Mouse (Mus musculus): ENCODE measurements around the gene Zfp740.
"Not testable (repeated sequence)": the region's sequence is repeated elsewhere in the genome, so short reads cannot be mapped to it uniquely, and the experiment has no call there.

Gene Zfp740

DNA sequence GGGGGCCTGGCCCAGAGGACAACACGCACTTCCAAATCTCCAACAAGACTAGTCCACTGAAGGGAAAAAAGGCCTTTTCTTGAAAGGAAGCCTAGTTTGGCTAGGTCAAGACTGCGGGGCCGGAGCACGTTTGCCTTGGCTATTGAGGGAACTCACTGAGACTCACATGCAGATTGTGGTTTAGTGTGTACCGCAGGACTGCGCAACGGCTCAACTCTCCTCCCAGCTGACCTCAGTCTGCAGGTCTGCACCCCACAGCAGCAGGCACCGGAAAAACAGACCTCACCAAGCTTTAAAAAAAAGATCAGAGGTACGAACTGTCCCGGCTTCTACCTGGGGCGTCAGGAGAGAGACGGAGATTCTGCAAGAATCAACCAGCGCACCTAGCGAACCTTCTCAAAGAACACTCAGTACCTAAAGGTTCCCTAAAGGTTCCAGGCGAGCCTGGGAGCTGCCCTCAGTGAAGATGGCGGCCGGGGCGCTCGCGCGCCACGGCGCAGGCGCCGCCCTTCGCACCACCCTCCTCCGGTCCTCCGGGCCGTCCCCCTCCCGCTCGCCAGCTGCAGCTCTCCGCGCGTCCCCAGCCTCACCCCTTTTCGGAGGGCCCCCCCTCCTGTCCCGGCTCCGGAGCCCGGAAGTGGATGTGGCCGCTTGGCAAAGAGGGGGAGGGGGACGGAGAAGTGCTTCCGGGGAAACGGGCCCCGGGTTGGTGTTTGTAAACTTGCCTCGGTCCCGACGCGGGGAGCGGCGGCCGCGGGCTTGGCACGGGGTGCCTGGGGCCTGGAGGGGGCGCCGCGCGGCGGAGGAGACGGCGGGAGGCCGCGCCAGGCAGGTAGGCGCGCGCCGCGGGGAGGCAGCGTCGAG is at the start of gene Zfp740:
Gene Zfp740, plus strand, starts transcription at position 279 of the 864 bp plus-strand sequence.
- in situ Hi-C loops (cut with MboI, MseI): loop anchor here in 1 of 2 experiments (10.0 kb wide), 1 partner anchor 1448 kb away; no protein-coding TSS in a partner anchor

DNA sequence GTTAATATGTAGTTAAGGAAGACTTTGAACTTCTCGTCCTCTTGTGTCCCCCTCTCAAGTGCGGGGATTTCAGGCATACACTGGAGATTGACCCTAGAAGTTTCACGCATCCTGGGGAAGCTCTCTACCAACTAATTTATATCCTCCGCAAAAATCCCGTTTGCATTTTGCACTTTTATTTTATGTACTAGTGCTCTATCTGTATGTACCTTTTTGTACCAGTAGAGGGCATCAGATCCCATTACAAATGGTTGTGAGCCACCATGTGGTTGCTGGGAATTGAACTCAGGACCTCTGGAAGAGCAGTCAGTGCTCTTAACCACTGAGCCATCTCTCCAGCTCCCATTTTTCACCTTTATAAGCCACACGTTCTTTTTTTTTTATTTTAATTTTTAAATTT is 48.0 kb upstream of the Zfp740 start:
- in situ Hi-C loops (cut with MboI, MseI): not testable (repeated sequence)

GRCm38 (mm10) chr15:102156836-102157235 is 46.2 kb upstream of the Zfp740 start:
- in situ Hi-C loops (cut with MboI, MseI): no loop called here

- in situ Hi-C loops (cut with MboI, MseI): no loop called here
Observed at GRCm38 (mm10) chr15:102160415-102161060, 42.5 kb upstream of the Zfp740 start.

GRCm38 (mm10) chr15:102163900-102164693 is 39.0 kb upstream of the Zfp740 start:
- in situ Hi-C loops (cut with MboI, MseI): no loop called here

GRCm38 (mm10) chr15:102165468-102166100 is 37.5 kb upstream of the Zfp740 start:
- in situ Hi-C loops (cut with MboI, MseI): no loop called here

- in situ Hi-C loops (cut with MboI, MseI): no loop called here
Observed at GRCm38 (mm10) chr15:102167620-102168021, 35.4 kb upstream of the Zfp740 start.

- in situ Hi-C loops (cut with MboI, MseI): no loop called here
Observed at GRCm38 (mm10) chr15:102169064-102169463, 34.0 kb upstream of the Zfp740 start.

DNA sequence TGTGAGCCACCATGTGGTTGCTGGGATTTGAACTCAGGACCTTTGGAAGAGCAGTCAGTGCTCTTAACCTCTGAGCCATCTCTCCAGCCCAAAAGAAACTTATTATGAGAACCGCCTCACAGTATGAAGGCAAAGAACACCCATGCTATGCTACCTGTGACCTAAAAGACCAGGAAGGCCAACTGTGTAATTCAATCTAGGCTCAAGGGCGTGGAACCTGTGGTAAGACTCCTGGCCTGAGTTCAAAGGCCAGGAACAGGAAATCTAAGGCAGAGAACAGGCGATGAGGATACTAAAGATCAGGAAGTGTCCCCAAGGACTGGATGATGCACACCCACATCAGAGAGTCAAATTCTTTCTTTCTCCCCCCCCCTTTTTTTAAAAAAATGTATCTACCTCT is 29.5 kb upstream of the Zfp740 start:
- in situ Hi-C loops (cut with MboI, MseI): no loop called here

DNA sequence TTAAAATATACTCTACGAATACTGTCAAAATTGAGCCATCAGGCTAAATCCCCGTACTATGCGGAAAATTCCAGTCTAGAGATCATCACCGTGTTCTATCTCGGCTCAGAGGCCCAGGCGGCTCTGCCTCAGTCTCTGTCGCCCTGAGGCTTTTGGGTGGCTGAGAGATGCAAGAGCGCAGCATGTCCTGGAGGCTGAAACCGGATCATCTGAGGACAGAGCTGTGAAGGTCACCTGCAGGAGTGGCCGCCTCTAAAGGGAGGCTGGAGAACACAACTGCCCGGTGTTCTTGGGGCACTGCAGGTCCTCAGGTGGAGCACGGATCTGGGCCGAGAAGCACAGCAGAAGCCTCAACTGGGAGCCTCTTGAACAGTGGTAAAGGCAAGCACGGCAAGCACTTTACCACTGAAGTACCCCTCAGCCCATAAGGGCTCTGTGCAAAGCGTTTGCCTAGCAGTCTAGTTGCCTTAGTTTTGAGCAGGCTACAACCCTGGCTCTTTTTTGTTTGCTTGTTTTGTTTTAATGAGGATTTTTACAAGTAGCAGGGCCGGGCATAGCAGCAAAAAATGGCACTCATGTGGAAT is 27.2 kb upstream of the Zfp740 start:
- in situ Hi-C loops (cut with MboI, MseI): no loop called here

GRCm38 (mm10) chr15:102176571-102177316 is 26.3 kb upstream of the Zfp740 start:
- in situ Hi-C loops (cut with MboI, MseI): no loop called here

DNA sequence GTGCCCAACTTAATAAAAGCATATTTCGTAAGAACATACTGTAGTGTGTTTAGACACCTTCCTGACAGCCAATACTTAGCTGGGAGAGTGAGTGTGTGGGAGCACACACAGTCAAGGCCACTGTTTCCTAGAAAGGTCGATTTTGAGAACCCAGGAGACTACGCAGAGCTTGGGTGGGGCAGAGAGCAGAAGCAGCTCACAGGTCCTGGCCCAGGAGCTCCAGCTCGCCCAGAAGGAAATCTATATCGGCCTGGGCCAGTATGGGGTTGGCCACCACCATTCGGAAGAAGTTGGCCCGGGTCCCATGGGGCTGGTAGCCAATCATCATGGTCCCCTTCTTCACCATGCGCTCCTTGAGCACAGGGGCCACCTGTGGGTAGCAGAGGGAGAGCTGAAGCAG is 25.6 kb upstream of the Zfp740 start:
- in situ Hi-C loops (cut with MboI, MseI): no loop called here

GRCm38 (mm10) chr15:102178279-102178678 is 24.8 kb upstream of the Zfp740 start:
- in situ Hi-C loops (cut with MboI, MseI): no loop called here

- in situ Hi-C loops (cut with MboI, MseI): no loop called here
Observed at GRCm38 (mm10) chr15:102179106-102179505, 23.9 kb upstream of the Zfp740 start.

- in situ Hi-C loops (cut with MboI, MseI): no loop called here
Observed at GRCm38 (mm10) chr15:102179924-102180323, 23.1 kb upstream of the Zfp740 start.

DNA sequence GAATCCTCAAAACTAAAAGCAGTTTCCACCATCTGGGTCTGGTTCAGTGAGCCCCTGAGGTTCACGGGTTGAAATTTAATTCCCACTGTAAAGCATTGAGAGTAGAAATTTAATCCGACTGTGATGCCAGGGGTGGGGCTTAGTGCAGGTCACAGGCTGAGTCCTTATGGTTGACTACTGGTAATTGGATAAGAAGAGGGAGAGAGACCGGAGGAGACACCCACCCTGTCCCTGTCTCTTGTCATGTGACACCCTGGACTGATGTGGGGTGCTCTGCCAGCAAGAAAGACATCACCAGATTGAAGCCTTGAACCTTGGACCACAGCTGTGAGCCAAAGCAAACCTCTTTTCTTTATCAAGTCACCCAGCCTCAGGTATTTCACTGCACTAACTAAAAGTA is 20.0 kb upstream of the Zfp740 start:
- in situ Hi-C loops (cut with MboI, MseI): no loop called here

- in situ Hi-C loops (cut with MboI, MseI): no loop called here
Observed at GRCm38 (mm10) chr15:102186239-102186638, 16.8 kb upstream of the Zfp740 start.

DNA sequence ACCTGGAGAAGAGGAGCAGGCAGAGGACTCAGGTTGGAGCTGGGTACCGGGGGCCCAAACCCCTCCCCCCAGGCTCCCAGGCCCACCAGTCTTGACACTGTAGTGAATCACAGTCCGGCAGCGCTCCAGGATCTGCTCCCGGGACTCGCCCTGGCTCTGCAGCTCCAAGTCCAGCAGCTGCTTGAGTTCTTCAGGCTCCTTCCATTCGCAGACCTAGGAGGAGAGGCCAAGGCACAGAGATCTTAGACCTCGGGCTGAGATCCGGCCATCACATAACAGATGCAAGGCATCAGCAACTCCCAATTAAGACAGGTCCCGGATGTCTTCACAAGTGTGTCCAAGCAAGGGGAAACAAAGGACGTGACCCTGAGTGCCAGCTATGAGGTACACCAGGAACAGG is 15.0 kb upstream of the Zfp740 start:
- in situ Hi-C loops (cut with MboI, MseI): no loop called here

DNA sequence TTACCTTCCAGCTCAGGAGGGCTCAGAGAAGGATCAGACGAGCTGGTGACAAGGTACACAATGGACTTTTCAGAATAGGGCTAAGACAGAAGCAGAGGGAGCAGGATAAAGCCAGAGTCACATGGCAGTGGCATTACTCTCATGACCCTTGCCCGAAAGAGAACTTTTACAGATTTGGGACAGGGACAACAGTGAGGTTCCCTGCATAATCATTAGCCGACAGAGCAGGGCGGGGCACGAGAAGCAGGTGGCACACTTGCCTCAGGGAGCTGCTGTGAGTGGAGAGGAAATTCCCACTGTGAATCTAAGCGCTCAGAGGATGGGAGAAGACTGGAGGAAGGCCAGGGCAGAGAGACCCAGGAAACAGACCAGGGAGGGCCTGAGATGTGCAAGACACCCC is 14.2 kb upstream of the Zfp740 start:
- in situ Hi-C loops (cut with MboI, MseI): no loop called here

DNA sequence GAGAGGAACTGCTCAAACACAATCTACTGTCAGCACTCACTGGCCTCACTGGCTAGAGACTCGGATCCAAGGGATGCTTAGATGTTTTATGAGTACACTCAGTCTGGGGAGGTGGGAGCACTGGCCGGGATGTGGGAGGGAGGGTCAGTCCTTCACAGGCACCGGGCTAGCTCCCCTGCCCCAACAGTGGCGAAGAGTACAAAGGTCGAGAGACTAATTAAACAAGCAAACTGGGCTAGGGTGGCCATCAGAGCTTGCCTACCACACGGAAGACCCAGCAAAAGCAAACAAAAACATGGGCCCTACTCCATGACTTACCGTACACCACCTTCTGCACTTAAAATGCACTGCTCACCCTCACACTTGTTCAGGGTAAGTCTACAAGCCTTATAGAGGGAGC is 11.3 kb upstream of the Zfp740 start:
- in situ Hi-C loops (cut with MboI, MseI): no loop called here
